Mouse (Mus musculus) testis, adult 2 months (tissue): ENCODE results near the gene Fbp1. TPM values are rescaled to one million over a fixed set of nuclear protein-coding genes. Genes with fewer than 3 reads are reported as not detected.
"Not testable (repeated sequence)": the region's sequence is repeated elsewhere in the genome, so short reads cannot be mapped to it uniquely, and the experiment has no call there.

ENCODE experiments used
- H3K27ac ChIP-seq: fragments of 200-500 bp; 2 replicates; pipeline ENCODE4 v1.5.1; 2012; ENCODE audit warnings: low read depth, low read length; ENCODE audit not compliant: control insufficient read depth, insufficient read depth
- H3K27me3 ChIP-seq: fragments of 200-500 bp; 2 replicates; pipeline ENCODE4 v1.6.1; 2012; ENCODE audit warnings: mild to moderate bottlenecking, low read length, moderate library complexity; ENCODE audit not compliant: control insufficient read depth, insufficient read depth
- H3K36me3 ChIP-seq: fragments of 200-500 bp; 2 replicates; pipeline ENCODE4 v1.6.1; 2012; ENCODE audit warnings: mild to moderate bottlenecking, low read length; ENCODE audit not compliant: control insufficient read depth, insufficient read depth
- H3K4me1 ChIP-seq: fragments of 200-500 bp; 2 replicates; pipeline ENCODE4 v1.6.1; 2012; ENCODE audit warnings: low read length; ENCODE audit not compliant: control insufficient read depth, insufficient read depth
- H3K4me3 ChIP-seq: fragments of 200-500 bp; 2 replicates; pipeline ENCODE4 v1.5.1; 2012; ENCODE audit warnings: low read depth, mild to moderate bottlenecking, low read length, moderate library complexity, mixed read lengths; ENCODE audit not compliant: control insufficient read depth
- CTCF ChIP-seq: fragments of 200-500 bp; IDR thresholded peaks from 2 replicates; pipeline ENCODE4 v1.5.1; 2012; ENCODE audit warnings: low read depth, mild to moderate bottlenecking, inconsistent platforms, low read length, moderate library complexity; ENCODE audit not compliant: control insufficient read depth, insufficient read depth, insufficient replicate concordance
- POLR2A ChIP-seq: fragments of 200-500 bp; IDR thresholded peaks from 2 replicates; pipeline ENCODE4 v1.6.1; 2012; ENCODE audit warnings: low read depth, mild to moderate bottlenecking, inconsistent platforms, low read length, moderate library complexity; ENCODE audit not compliant: control insufficient read depth
- polyA plus RNA-seq: library from polyadenylated mRNA; depleted of rRNA; stranded (reverse); fragments of >200 nt; gene quantifications from 2 replicates; pipeline ENCODE4 v1.2.3, GENCODE M21; 2012

Fbp1 gene
- polyA plus RNA-seq, 1 experiment = 621 TPM

DNA sequence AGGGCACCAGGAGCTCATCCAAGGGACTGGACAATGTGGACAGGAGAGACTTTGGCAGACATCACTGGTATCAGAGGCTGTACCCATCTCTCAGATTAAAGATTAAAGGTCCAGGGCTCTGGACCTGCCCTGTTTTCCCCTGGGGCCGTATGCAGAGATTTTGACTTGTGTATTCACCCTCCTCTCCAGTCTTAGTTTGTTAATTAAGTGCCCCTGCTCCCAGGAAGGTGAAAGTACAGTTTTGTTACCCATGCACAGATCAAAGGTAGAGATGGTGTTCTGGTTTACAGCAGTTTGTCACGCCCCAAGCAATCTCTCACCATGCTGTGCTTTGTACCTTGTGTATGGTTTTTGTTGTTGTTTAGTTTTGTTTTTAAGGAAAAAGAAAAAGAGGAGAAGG is 17.5 kb downstream of the Fbp1 start:
- Histone ChIP-seq H3K4me1 (no peaks in the 10 kb centered on the region), H3K4me3 (no peak overlapping the region)

GRCm38 (mm10) chr13:62866817-62867216 is 21.3 kb downstream of the Fbp1 start:
- Histone ChIP-seq H3K27ac (no peak overlapping the region), H3K4me1 (no peaks in the 10 kb centered on the region), H3K27me3 (no peaks in the 10 kb centered on the region), H3K4me3 (no peak overlapping the region), H3K36me3 (no peaks in the 10 kb centered on the region)
- TF ChIP-seq CTCF (no peak), POLR2A (no peak)

More for the DNA sequence above, 17.5 kb downstream of the Fbp1 start:
- Histone ChIP-seq H3K27me3 (no peaks in the 10 kb centered on the region), H3K27ac (no peak overlapping the region), H3K36me3 (no peaks in the 10 kb centered on the region)
- TF ChIP-seq POLR2A = no peak
- no peak for TF ChIP-seq CTCF

- H3K27me3 ChIP-seq = no peaks in the 10 kb centered on the region
- no peak overlapping the region for H3K27ac ChIP-seq
- H3K4me3 ChIP-seq = no peak overlapping the region
- 0 out of 2 replicates have a peak, but pooled peaks cover under 1% of the 10 kb centered on the region for H3K4me1 ChIP-seq
- no peaks in the 10 kb centered on the region for H3K36me3 ChIP-seq
- TF ChIP-seq CTCF = no peak
- TF ChIP-seq POLR2A = no peak
Measured at GRCm38 (mm10) chr13:62865651-62866315, 22.3 kb downstream of the Fbp1 start.

DNA sequence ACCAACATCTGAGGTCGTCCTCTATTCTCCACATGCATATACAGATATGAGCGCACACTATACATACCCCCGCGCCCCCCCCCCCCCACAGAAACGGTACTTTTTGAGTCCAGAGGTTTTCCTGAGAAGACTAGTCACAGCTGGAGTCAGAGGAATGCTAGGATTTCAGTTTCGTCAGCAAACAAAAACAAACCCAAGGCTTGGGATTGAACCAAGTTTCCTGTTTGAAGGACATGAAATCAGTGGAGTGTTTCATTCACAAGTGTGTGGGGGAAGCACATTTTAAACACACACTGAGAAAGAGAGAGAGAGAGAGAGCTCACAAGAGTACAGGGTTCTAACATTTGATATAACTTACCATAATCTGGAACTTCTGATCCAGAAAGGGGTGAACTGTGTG is 24.3 kb downstream of the Fbp1 start:
- Histone ChIP-seq H3K4me3 (no peak overlapping the region), H3K36me3 (no peaks in the 10 kb centered on the region), H3K27ac (no peak overlapping the region), H3K27me3 (no peaks in the 10 kb centered on the region), H3K4me1 (0 out of 2 replicates have a peak, but pooled peaks cover 4% of the 10 kb centered on the region)
- TF ChIP-seq CTCF (no peak), POLR2A (no peak)

- peaks cover 9% of the 10 kb centered on the region for H3K4me1 ChIP-seq
- TF ChIP-seq CTCF (no peak), POLR2A (no peak)
Measured at GRCm38 (mm10) chr13:62862875-62863274, 25.2 kb downstream of the Fbp1 start.

GRCm38 (mm10) chr13:62860068-62860467 is 28.0 kb downstream of the Fbp1 start:
- no peaks in the 10 kb centered on the region for H3K36me3 ChIP-seq
- H3K4me3 ChIP-seq = no peak overlapping the region
- peaks cover 19% of the 10 kb centered on the region for H3K4me1 ChIP-seq
- H3K27ac ChIP-seq = no peak overlapping the region
- no peaks in the 10 kb centered on the region for H3K27me3 ChIP-seq
- TF ChIP-seq POLR2A = no peak
- TF ChIP-seq CTCF = no peak

More at GRCm38 (mm10) chr13:62862875-62863274, 25.2 kb downstream of the Fbp1 start:
- Histone ChIP-seq H3K27me3 (no peaks in the 10 kb centered on the region), H3K36me3 (no peaks in the 10 kb centered on the region), H3K27ac (no peak overlapping the region), H3K4me3 (no peak overlapping the region)

GRCm38 (mm10) chr13:62859251-62859650 is 28.8 kb downstream of the Fbp1 start:
- not testable (repeated sequence) for H3K4me3 ChIP-seq, H3K27ac ChIP-seq, H3K36me3 ChIP-seq, H3K27me3 ChIP-seq
- H3K4me1 ChIP-seq = peaks cover 22% of the 10 kb centered on the region

- no peak within 1 kb of the TSS for H3K4me3 ChIP-seq
- H3K36me3 ChIP-seq = no peaks in the 10 kb centered on the region
- no peak for TF ChIP-seq POLR2A
- no peak within 1 kb of the TSS for H3K27ac ChIP-seq
- no peaks in the 10 kb centered on the region for H3K27me3 ChIP-seq
- peaks cover 22% of the 10 kb centered on the region for H3K4me1 ChIP-seq
Measured at GRCm38 (mm10) chr13:62857941-62858915, 29.9 kb downstream of the Fbp1 start, which contains the start of gene Fbp2. Fbp2 (minus strand) TSS chr13:62858422.
